Mouse (Mus musculus) bone marrow macrophage, adult 2 months (primary cell): ENCODE data around the gene Gm20388. TPM values are rescaled to one million over a fixed set of nuclear protein-coding genes. Genes with fewer than 3 reads are reported as not detected.

ENCODE experiments used
- H3K27ac ChIP-seq: 2 replicates; pipeline ENCODE4 v1.5.1; 2012; ENCODE audit warnings: low read depth, low read length; ENCODE audit not compliant: insufficient read depth
- H3K4me1 ChIP-seq: 2 replicates; pipeline ENCODE4 v1.6.1; 2012; ENCODE audit warnings: low read length; ENCODE audit not compliant: control insufficient read depth, insufficient read depth
- H3K4me3 ChIP-seq: 2 replicates; pipeline ENCODE4 v1.5.1; 2012; ENCODE audit warnings: mild to moderate bottlenecking, low read length, moderate library complexity; ENCODE audit not compliant: insufficient read depth
- CTCF ChIP-seq: IDR thresholded peaks from 2 replicates; pipeline ENCODE4 v1.5.1; 2012; ENCODE audit warnings: low read depth, mild to moderate bottlenecking, low read length, moderate library complexity
- POLR2A ChIP-seq: IDR thresholded peaks from 2 replicates; pipeline ENCODE4 v1.6.1; 2012; ENCODE audit warnings: mild to moderate bottlenecking, low read depth, low read length, borderline replicate concordance
- polyA plus RNA-seq: library from polyadenylated mRNA; stranded (reverse); fragments of >200 nt; gene quantifications from 2 replicates; pipeline ENCODE4 v1.2.4, GENCODE M21; 2012; ENCODE audit not compliant: missing spikeins, insufficient read depth, insufficient read length

Gene Gm20388
- polyA plus RNA-seq, 1 experiment: 32.7 TPM

DNA sequence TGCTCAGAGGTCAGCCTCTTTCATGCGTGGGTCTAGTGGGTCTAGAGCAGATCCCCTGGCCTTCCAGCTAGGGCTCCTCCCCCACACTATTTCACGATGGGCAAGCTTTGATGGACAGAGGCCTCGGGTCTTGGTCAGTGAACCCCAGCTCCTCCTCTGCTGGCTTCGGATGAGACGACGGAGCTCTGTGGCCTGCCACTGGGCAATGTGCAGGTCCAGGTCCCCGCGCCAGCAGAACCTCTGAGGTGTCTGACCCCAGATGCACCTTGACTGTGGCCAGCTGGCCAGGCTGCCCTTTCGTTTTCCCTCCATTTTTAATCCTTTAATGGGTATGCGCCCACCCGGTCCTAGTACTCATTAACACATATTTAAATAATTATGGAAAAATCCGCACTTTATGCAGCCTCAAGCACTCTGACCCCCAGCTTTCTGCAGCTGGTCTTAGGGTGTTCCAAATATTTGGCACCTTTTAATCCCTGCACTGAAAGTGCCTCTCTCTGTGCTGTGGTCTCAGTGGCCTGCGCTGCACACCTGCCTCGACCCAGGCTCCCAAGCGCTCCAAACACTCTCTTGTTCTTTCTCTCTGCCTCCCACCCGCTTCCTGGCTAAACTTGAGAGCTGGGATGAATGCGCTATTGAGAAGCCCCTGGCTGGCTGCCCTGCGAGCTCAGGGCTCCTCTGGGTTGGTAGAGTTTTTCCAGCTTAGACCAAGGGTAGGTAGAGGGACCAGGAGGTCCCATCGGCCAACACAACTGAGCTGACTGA, 1293.2 kb downstream of the Gm20388 start:
- TF ChIP-seq CTCF (no peak), POLR2A (no peak)
- no peaks in the 10 kb centered on the region for H3K4me1 ChIP-seq
- H3K27ac ChIP-seq: no peak overlapping the region
- H3K4me3 ChIP-seq: no peak overlapping the region

DNA sequence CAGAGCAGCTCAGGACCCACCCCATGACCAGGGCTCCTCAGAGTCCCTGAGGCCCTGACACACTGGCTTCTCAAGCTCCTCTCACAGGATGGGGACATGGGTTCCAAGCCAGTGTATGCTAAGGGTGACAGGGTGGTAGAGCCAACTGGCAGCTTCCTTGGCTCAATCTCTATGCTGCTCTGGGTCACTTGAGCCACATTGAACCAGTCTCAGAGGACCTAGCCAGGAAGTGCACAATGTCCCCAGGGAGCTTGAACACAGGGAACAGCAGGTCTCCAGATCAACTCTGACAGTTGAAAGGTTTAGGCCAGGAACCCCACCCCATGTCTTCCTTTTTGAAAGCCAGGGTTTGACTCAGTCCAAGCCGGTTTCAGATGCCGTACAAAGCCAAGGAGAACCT, 1296.5 kb downstream of the Gm20388 start:
- H3K4me1 ChIP-seq: no peaks in the 10 kb centered on the region
- no peak overlapping the region for H3K27ac ChIP-seq
- no peak overlapping the region for H3K4me3 ChIP-seq
- TF ChIP-seq CTCF (no peak), POLR2A (no peak)

DNA sequence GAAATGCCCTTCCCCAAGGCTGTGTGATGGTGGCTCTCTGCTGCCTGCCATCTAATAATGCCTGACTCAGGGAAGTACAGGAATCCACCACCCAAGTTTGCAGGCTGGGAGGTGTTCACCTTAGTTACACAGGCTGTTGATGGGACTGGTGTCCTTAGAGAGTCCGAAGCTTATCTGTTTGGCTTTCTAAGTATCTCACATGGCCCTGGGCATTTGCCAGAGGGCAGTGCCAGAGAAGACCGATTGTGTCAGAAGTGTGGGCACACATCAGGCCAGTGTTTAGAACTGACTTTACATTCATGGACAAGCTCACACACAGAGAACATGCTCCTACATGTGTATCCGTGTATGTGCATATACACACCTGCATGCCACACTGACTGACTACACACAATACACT, 1300.0 kb downstream of the Gm20388 start:
- Histone ChIP-seq H3K27ac (no peak overlapping the region), H3K4me3 (no peak overlapping the region), H3K4me1 (no peaks in the 10 kb centered on the region)
- TF ChIP-seq CTCF: no peak
- no peak for TF ChIP-seq POLR2A

DNA sequence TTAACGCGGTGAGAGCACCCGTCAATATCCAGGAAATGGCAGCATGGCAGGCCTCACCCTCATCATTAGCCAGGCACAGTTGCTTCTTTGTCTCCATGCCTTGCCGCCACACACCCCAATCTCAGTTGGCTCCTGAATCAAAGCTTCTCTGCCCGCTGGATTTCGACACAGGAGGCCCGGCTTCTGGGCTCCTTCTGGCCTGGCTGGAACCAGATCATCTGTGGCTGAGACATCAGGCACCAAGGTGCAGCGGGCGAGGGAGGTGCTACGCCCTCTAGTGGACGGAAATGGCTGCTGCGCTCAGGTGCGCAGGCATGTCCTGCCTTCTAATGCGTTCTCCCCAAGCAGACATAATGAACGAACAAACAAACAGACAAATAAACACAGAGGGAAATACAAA, 1302.6 kb downstream of the Gm20388 start:
- TF ChIP-seq CTCF (peak; percentile 51), POLR2A (no peak)
- H3K4me3 ChIP-seq: no peak overlapping the region
- no peak overlapping the region for H3K27ac ChIP-seq
- H3K4me1 ChIP-seq: no peaks in the 10 kb centered on the region

DNA sequence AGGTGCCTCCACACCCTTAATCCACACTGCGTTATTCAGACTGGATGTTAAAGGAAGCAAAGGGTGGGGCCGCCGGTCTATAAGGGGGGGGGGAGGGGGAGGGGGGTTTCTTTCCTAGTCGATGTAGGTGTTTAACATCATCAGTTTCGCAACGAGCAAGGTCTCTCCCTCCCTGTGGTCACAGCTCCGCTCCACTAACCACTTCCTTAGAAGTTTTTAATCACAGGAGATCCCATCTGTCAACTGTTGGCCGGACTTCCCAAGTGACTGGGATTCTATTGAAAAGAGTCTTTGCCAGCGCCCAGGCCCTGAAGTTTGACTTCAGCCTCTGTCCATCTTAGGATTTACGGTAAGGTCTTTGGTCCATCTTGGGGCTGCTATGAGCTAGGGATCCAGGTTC, 1303.0 kb downstream of the Gm20388 start:
- no peak for TF ChIP-seq CTCF
- no peak for TF ChIP-seq POLR2A
- Histone ChIP-seq H3K4me1 (no peaks in the 10 kb centered on the region), H3K4me3 (no peak overlapping the region), H3K27ac (no peak overlapping the region)

DNA sequence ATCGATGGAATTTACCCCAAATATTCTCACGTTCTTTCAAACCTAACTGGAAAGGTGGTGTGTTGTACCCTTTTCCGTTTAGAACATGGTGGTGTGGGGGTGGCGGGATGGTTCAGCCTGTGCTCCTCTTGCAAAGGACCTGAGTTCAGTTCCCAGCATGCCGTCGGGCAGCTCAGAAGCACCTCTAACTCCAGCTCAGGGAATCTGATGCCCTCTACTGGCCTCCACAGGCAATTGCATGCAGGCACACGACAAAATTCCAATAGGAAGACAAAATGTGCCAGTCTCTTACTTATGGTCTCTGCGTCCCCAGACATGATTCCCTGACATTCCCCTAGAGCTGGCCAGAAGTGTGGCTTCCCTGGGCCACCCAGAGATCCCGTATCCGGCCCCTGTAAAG, 1304.3 kb downstream of the Gm20388 start:
- Histone ChIP-seq H3K4me3 (no peak overlapping the region), H3K4me1 (no peaks in the 10 kb centered on the region), H3K27ac (no peak overlapping the region)
- TF ChIP-seq POLR2A (no peak), CTCF (peak; percentile 42; the same call in 1 of the 2 replicates)

DNA sequence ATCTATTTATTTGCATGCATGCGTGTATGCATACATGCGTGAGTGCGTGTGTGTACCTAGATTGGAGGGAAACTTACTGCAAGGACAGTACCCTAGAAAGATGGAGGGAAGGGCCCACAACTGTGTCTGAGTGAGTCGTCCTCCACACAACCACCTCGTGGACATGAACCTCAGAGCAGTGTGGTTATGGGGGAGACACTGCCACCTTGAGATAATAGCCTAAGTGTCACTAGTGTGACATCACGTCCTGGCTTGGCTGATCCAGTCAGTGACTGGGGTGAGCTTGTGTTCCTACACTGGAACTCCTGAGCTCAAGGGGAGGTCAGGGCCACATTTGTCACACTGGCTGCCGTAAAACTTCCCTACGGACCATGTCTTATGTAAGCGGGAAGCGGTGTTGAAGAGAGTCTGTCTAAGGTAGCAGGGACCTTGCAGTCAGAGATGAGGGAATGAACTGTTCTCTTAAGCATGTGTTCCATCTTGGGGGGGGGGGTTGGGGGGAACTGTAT, 1305.9 kb downstream of the Gm20388 start:
- H3K27ac ChIP-seq: no peak overlapping the region
- no peaks in the 10 kb centered on the region for H3K4me1 ChIP-seq
- no peak overlapping the region for H3K4me3 ChIP-seq
- no peak for TF ChIP-seq POLR2A
- TF ChIP-seq CTCF: no peak

DNA sequence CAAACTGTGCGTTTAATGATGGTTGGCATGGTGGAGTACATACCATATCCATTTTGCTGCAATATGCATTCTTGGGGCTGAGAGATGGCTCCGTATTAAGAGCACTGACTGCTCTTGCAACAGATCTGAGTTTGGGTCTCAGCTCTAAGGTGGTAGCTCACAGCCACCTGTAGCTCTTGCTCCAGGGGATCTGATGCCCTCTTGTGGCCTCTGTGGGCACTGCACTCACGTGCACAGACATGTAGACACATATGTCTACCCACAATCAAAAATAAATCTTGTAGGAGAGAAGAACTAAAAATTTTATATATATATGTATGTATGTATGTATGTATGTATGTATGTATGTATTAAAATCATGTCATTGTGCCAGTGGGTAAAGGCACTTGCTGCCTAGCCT, 1307.8 kb downstream of the Gm20388 start:
- Histone ChIP-seq H3K4me3 (no peak overlapping the region), H3K4me1 (no peaks in the 10 kb centered on the region), H3K27ac (no peak overlapping the region)
- TF ChIP-seq POLR2A (no peak), CTCF (peak; percentile 45; the same call in 1 of the 2 replicates)

DNA sequence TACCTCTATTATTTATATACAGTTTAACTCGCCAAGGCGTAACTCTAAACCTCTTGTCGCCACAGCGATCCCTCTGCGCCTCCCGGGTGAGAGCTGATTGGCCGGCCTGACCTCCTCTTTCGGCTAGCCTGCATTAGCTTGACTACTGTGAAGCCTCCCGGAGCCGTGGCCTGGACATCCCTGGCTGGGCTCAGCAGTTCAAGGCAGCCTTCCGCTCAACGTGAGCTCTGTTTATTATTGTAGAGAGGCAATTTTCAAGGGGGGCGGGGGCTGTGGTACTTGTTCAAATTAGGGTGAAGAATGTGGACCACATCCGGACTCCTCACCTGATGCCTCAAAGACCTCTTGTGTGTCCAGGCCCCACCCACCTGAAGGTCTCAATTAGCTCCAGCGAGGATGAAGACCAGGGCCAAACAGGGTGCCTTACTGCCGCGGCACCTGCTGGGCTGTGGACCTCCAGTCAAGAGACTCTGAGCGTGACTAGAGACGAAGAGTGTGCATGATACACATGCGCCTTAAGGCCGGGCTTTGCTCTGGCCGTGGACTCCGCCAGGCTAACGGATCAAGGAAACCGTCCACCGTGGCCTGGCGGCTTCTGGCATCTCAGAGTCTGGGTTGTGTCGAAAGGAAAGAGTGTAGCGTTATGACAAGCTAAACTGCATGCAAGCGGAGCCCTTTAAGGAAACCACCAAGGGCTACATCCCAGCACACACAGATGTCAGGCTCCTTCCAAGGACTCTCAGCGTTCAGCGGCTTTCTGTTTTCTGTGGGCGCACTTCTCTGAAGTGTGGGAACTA, 1309.7 kb downstream of the Gm20388 start:
- Histone ChIP-seq H3K27ac (no peak overlapping the region), H3K4me1 (no peaks in the 10 kb centered on the region), H3K4me3 (no peak overlapping the region)
- TF ChIP-seq POLR2A (no peak), CTCF (no peak)

DNA sequence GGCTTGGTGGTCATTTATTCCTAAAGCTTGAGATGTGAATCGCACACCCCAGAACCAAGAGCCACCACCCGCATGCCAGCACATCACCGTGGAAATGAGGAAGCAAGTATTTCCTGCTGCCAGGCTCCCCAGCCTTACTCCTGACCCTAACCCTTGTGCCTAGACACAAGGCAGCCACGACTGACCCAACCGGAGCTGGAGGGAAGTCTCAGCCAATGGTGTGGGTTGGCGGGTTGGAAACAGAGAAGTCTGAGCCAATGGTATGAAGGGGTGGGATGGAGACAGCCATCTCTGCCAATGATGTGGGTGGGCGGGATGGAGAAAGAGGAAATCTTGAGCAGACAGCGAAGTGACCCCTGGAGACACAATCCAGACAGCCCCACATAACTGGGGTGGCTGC, 1314.1 kb downstream of the Gm20388 start:
- Histone ChIP-seq H3K27ac (no peak overlapping the region), H3K4me1 (no peaks in the 10 kb centered on the region), H3K4me3 (no peak overlapping the region)
- no peak for TF ChIP-seq POLR2A
